Mouse (Mus musculus) B cell, adult 2 months (primary cell): ENCODE results near the gene Bsg.

Experiments
- DNase-seq, 2 experiments: peaks; one replicate each; pipeline ENCODE4 v3.0.0; 2022

Gene Bsg

GRCm38 (mm10) chr10:79705951-79706350, 1.7 kb downstream of the Bsg start:
- DNase-seq = no peak

- no peak for DNase-seq
Observed at GRCm38 (mm10) chr10:79706406-79707094, 2.3 kb downstream of the Bsg start.

- DNase-seq = no peak
Observed at GRCm38 (mm10) chr10:79707162-79707561, 2.9 kb downstream of the Bsg start.

- DNase-seq = no peak
Observed at GRCm38 (mm10) chr10:79707759-79708158, 3.5 kb downstream of the Bsg start.

GRCm38 (mm10) chr10:79708668-79709067, 4.4 kb downstream of the Bsg start:
- no peak for DNase-seq

GRCm38 (mm10) chr10:79709307-79709706, 5.0 kb downstream of the Bsg start:
- DNase-seq = no peak

GRCm38 (mm10) chr10:79712029-79712428, 7.7 kb downstream of the Bsg start:
- peak; percentile 37 to 48 for DNase-seq

GRCm38 (mm10) chr10:79712499-79713126, 8.3 kb downstream of the Bsg start:
- peak; percentile 85 to 86 for DNase-seq

GRCm38 (mm10) chr10:79713163-79713562, 8.9 kb downstream of the Bsg start:
- no peak for DNase-seq

GRCm38 (mm10) chr10:79714996-79715395, 10.7 kb downstream of the Bsg start:
- no peak for DNase-seq

GRCm38 (mm10) chr10:79716254-79716987, 12.1 kb downstream of the Bsg start, which contains the start of gene Hcn2:
Gene Hcn2 (plus strand): TSS chr10:79716634.
- no peak for DNase-seq

GRCm38 (mm10) chr10:79716988-79717355, 12.7 kb downstream of the Bsg start:
- DNase-seq = peak in 1 of 2 experiments; percentile 34

GRCm38 (mm10) chr10:79717640-79718357, 13.5 kb downstream of the Bsg start:
- DNase-seq = peak; percentile 61 to 65

GRCm38 (mm10) chr10:79721089-79721488, 16.8 kb downstream of the Bsg start:
- no peak for DNase-seq

- DNase-seq = no peak
Observed at GRCm38 (mm10) chr10:79723047-79723446, 18.8 kb downstream of the Bsg start.

- no peak for DNase-seq
Observed at GRCm38 (mm10) chr10:79723692-79724091, 19.4 kb downstream of the Bsg start.

- DNase-seq = peak; percentile 71 to 72
Observed at GRCm38 (mm10) chr10:79726090-79726489, 21.8 kb downstream of the Bsg start.

GRCm38 (mm10) chr10:79728323-79729249, 24.3 kb downstream of the Bsg start:
- no peak for DNase-seq

GRCm38 (mm10) chr10:79729357-79729965, 25.2 kb downstream of the Bsg start:
- DNase-seq = no peak

- DNase-seq = peak; percentile 67 to 70
Observed at GRCm38 (mm10) chr10:79732500-79732899, 28.2 kb downstream of the Bsg start.

- DNase-seq = no peak
Observed at GRCm38 (mm10) chr10:79733847-79734246, 29.6 kb downstream of the Bsg start.

- no peak for DNase-seq
Observed at GRCm38 (mm10) chr10:79735361-79735760, 31.1 kb downstream of the Bsg start.
